Mouse (Mus musculus) left cerebral cortex, postnatal 25 days (tissue): ENCODE measurements around the gene Mvd. TPM values are rescaled to one million over a fixed set of nuclear protein-coding genes. Genes with fewer than 3 reads are reported as not detected.

Experiments
- DNase-seq, 2 experiments: peaks; one replicate each; pipeline ENCODE4 v3.0.0; 2022; ENCODE audit warnings: low spot score in 2 of 2, mixed read lengths in 1 of 2
- intact Hi-C: fragments of 180-260 bp; cut with DNase I; formaldehyde crosslinking; loops from one replicate; pipeline ENCODE4 v1.15.1; 2025
- total RNA-seq, 2 experiments: library from RNA; stranded (reverse); gene quantifications; 2 replicates each; pipeline ENCODE4 v1.2.3; 2021

Mvd gene
- total RNA-seq, 2 experiments from 2014 or later = 26.8 to 29.4 TPM

- DNase-seq = no peak
- intact Hi-C loops = no loop called here
Observed at GRCm38 (mm10) chr8:122431694-122432442, 11.4 kb downstream of the Mvd start.

- intact Hi-C loops = no loop called here
- DNase-seq = no peak
Observed at GRCm38 (mm10) chr8:122430646-122431045, 12.6 kb downstream of the Mvd start.

- no peak for DNase-seq
- intact Hi-C loops = no loop called here
Observed at GRCm38 (mm10) chr8:122430058-122430636, 13.1 kb downstream of the Mvd start.

- DNase-seq = no peak
- intact Hi-C loops = no loop called here
Observed at GRCm38 (mm10) chr8:122428163-122428562, 15.1 kb downstream of the Mvd start.

GRCm38 (mm10) chr8:122427607-122428006 lies 15.6 kb downstream of the Mvd start:
- no peak for DNase-seq
- intact Hi-C loops = no loop called here

- intact Hi-C loops = no loop called here
- DNase-seq = no peak
Observed at GRCm38 (mm10) chr8:122426145-122426544, 17.1 kb downstream of the Mvd start.

GRCm38 (mm10) chr8:122423659-122424058 lies 19.6 kb downstream of the Mvd start:
- DNase-seq = no peak
- intact Hi-C loops = no loop called here

GRCm38 (mm10) chr8:122423217-122423616 lies 20.0 kb downstream of the Mvd start:
- no peak for DNase-seq
- intact Hi-C loops = no loop called here

GRCm38 (mm10) chr8:122421376-122422070 lies 21.7 kb downstream of the Mvd start, which contains the start of gene Il17c:
Il17c (plus strand) TSS chr8:122422020.
- intact Hi-C loops = no loop called here
- no peak for DNase-seq

GRCm38 (mm10) chr8:122419881-122420555 lies 23.2 kb downstream of the Mvd start:
- intact Hi-C loops = no loop called here
- DNase-seq = peak; percentile 48 to 82

- no peak for DNase-seq
- intact Hi-C loops = no loop called here
Observed at GRCm38 (mm10) chr8:122415554-122415953, 27.7 kb downstream of the Mvd start.

GRCm38 (mm10) chr8:122414311-122414710 lies 28.9 kb downstream of the Mvd start:
- no peak for DNase-seq
- intact Hi-C loops = no loop called here

GRCm38 (mm10) chr8:122407678-122408077 lies 35.5 kb downstream of the Mvd start:
- intact Hi-C loops = no loop called here
- DNase-seq = no peak

- no peak for DNase-seq
- intact Hi-C loops = no loop called here
Observed at GRCm38 (mm10) chr8:122405146-122405805, 37.9 kb downstream of the Mvd start.

- DNase-seq = no peak
- intact Hi-C loops = no loop called here
Observed at GRCm38 (mm10) chr8:122398186-122398585, 45.0 kb downstream of the Mvd start.

- intact Hi-C loops = no loop called here
- no peak for DNase-seq
Observed at GRCm38 (mm10) chr8:122395291-122395690, 47.9 kb downstream of the Mvd start.

GRCm38 (mm10) chr8:122393717-122394116 lies 49.5 kb downstream of the Mvd start:
- intact Hi-C loops = no loop called here
- no peak for DNase-seq

GRCm38 (mm10) chr8:122390758-122391157 lies 52.5 kb downstream of the Mvd start:
- intact Hi-C loops = no loop called here
- no peak for DNase-seq

- no peak for DNase-seq
- intact Hi-C loops = no loop called here
Observed at GRCm38 (mm10) chr8:122389357-122389756, 53.9 kb downstream of the Mvd start.
